Mouse (Mus musculus) E14TG2a.4 (cell line): ENCODE data around the gene Hydin.

Experiments used
- CTCF ChIP-seq: conservative IDR thresholded peaks from 2 replicates; pipeline ENCODE4 v1.5.1; 2014; ENCODE audit warnings: low read length
- NANOG ChIP-seq: IDR thresholded peaks from 2 replicates; pipeline ENCODE4 v1.6.1; 2014; ENCODE audit warnings: borderline replicate concordance, low read length, mixed read lengths

DNA sequence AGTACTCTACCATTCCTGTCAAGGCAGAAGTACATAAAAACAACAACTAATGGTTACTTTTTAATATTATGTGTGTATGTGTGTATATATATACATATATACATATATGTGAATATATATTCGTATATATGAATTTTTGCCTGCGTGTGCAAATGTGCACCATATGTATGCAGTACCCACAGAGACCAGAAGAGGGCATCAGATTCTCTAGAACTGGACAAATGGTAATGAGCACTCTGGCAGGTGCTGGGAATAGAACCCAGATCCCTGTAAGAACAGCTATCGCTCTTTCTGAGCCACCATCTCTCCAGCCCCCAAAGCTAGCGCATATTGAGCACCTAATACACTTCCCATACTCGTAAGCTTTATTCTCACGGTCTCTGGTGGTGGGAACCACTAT is 220.9 kb downstream of the Hydin start:
- TF ChIP-seq CTCF = peak; percentile 63
- no peak for TF ChIP-seq NANOG
